11 mouse cellular contexts compared by ENCODE assay signal in the genomic region with DNA sequence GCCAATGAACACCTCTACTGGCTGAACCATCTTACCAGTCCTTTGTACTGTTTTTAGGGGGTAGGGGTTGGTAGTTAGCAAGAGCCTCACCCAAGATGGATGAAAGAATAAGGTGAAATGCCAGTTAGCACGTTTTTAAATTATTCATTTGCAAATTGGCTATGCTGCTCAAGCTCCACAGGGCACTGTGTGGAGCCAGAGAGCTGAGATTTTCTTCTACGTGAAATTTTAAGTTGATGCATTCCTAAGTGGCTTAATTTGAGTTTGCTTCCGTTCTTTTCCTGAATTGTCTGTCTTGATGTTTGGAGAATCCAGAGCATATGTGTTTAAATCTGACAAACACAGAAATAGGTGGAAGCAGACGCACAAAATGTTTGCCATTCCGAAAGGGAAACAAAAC. TPM values are rescaled to one million over a fixed set of nuclear protein-coding genes. Genes with fewer than 3 reads are reported as not detected.
DNase-seq lines count a peak whose midpoint lies in the region; ATAC-seq lines count a peak whose summit lies in the region.
"Had no signal": no experiment of that assay in that cellular context is flagged by ENCODE, and none has a peak within 500 bp of the region (broad histone marks: within the 10 kb centered on the region; RNA-seq: fewer than 3 reads in every experiment).

No protein-coding gene starts in this region.

- WGBS in forebrain, embryonic 13.5 days = 51% methylated on average over 5 of the region's 5 CpGs
- WGBS in forebrain, embryonic 10.5 days = 64% methylated on average over 5 of the region's 5 CpGs
- WGBS in kidney, embryonic 16.5 days = 48% methylated on average over 5 of the region's 5 CpGs
- WGBS in embryonic facial prominence, embryonic 14.5 days = 26% methylated on average over 5 of the region's 5 CpGs

- peak; percentile 30; the same call in 1 of the 2 replicates for ATAC-seq in forebrain, embryonic 13.5 days
- ATAC-seq in kidney, embryonic 16.5 days (ENCODE audit: low FRiP score, low TSS enrichment) = no peak
- ATAC-seq in embryonic facial prominence, embryonic 14.5 days (ENCODE audit: low read depth) = no peak
- ATAC-seq in erythroblast, adult 5-6 weeks (replicated peaks; ENCODE audit: low FRiP score, poor library complexity, severe bottlenecking) = no peak

- intact Hi-C loops in gastrocnemius, postnatal 14 days (cut with DNase I; ENCODE audit: low total_unique reads) = loop anchor here (5.0 kb wide), 1 partner anchor 413 kb away; no protein-coding TSS in a partner anchor

- DNase-seq in forebrain, embryonic 10.5 days (ENCODE audit: extremely low spot score, low spot score) = no peak
- peak; percentile 32 for DNase-seq in kidney, postnatal 14 days
- peak; percentile 84 for DNase-seq in 3T3-L1 (ENCODE audit: low read depth, low spot score)
- peak; percentile 79 for DNase-seq in embryonic facial prominence, embryonic 14.5 days (ENCODE audit: low spot score)
- no peak for DNase-seq in gastrocnemius, postnatal 14 days
- DNase-seq: right cerebral cortex, postnatal 25 days had no signal

- 0 out of 2 replicates have a peak, but pooled peaks cover 3% of the 10 kb centered on the region for H3K4me1 ChIP-seq in forebrain, embryonic 13.5 days
- peaks cover 16% of the 10 kb centered on the region for H3K4me1 ChIP-seq in forebrain, embryonic 10.5 days
- peaks cover 6% of the 10 kb centered on the region for H3K4me1 ChIP-seq in kidney, embryonic 16.5 days (ENCODE audit: insufficient read depth, low read length)
- H3K4me1 ChIP-seq in embryonic facial prominence, embryonic 14.5 days (ENCODE audit: control insufficient read depth, insufficient read depth, low read length) = peaks cover 15% of the 10 kb centered on the region
- H3K4me1 ChIP-seq: midbrain, embryonic 12.5 days had no signal

- H3K9ac ChIP-seq in forebrain, embryonic 13.5 days = no peak overlapping the region
- H3K9ac ChIP-seq in kidney, embryonic 16.5 days (replicated peaks; ENCODE audit: low read length) = no peak overlapping the region
- H3K9ac ChIP-seq in embryonic facial prominence, embryonic 14.5 days (ENCODE audit: low read depth, low read length) = no peak overlapping the region
- H3K9ac ChIP-seq: heart, embryonic 15.5 days; midbrain, embryonic 12.5 days had no signal

- H3K27me3 ChIP-seq in forebrain, embryonic 13.5 days = no peaks in the 10 kb centered on the region
- no peaks in the 10 kb centered on the region for H3K27me3 ChIP-seq in forebrain, embryonic 10.5 days (ENCODE audit: poor library complexity, severe bottlenecking)
- no peaks in the 10 kb centered on the region for H3K27me3 ChIP-seq in kidney, embryonic 16.5 days (ENCODE audit: insufficient read depth, low read length)
- H3K27me3 ChIP-seq in embryonic facial prominence, embryonic 14.5 days (replicated peaks; ENCODE audit: control insufficient read depth, insufficient read depth, low read length) = no peaks in the 10 kb centered on the region
- H3K27me3 ChIP-seq: heart, embryonic 15.5 days; midbrain, embryonic 12.5 days had no signal

- no peak overlapping the region for H3K4me3 ChIP-seq in forebrain, embryonic 13.5 days
- no peak overlapping the region for H3K4me3 ChIP-seq in forebrain, embryonic 10.5 days
- H3K4me3 ChIP-seq in kidney, embryonic 16.5 days (ENCODE audit: low read length) = no peak overlapping the region
- no peak overlapping the region for H3K4me3 ChIP-seq in embryonic facial prominence, embryonic 14.5 days (ENCODE audit: low read depth, low read length)
- H3K4me3 ChIP-seq: heart, embryonic 15.5 days; midbrain, embryonic 12.5 days had no signal

- H3K27ac ChIP-seq in forebrain, embryonic 13.5 days = no peak overlapping the region
- H3K27ac ChIP-seq in forebrain, embryonic 10.5 days = no peak overlapping the region
- H3K27ac ChIP-seq in kidney, embryonic 16.5 days (ENCODE audit: low read length) = no peak overlapping the region
- H3K27ac ChIP-seq in embryonic facial prominence, embryonic 14.5 days (replicated peaks; ENCODE audit: low read depth, low read length) = peak overlapping the region; percentile 70
- H3K27ac ChIP-seq: heart, embryonic 15.5 days; midbrain, embryonic 12.5 days had no signal

- H3K9me3 ChIP-seq in forebrain, embryonic 13.5 days (replicated peaks) = no peaks in the 10 kb centered on the region
- no peaks in the 10 kb centered on the region for H3K9me3 ChIP-seq in forebrain, embryonic 10.5 days
- H3K9me3 ChIP-seq in kidney, embryonic 16.5 days (ENCODE audit: low read length) = no peaks in the 10 kb centered on the region
- H3K9me3 ChIP-seq in embryonic facial prominence, embryonic 14.5 days (ENCODE audit: control insufficient read depth, low read length) = no peaks in the 10 kb centered on the region
- H3K9me3 ChIP-seq: heart, embryonic 15.5 days; midbrain, embryonic 12.5 days had no signal

- H3K4me2 ChIP-seq in forebrain, embryonic 13.5 days = no peak overlapping the region
- H3K4me2 ChIP-seq in kidney, embryonic 16.5 days (replicated peaks; ENCODE audit: low read depth, low read length) = no peak overlapping the region
- peak overlapping the region; percentile 39 for H3K4me2 ChIP-seq in embryonic facial prominence, embryonic 14.5 days (ENCODE audit: low read depth, low read length)
- H3K4me2 ChIP-seq: heart, embryonic 15.5 days; midbrain, embryonic 12.5 days had no signal

- no peaks in the 10 kb centered on the region for H3K36me3 ChIP-seq in forebrain, embryonic 13.5 days (ENCODE audit: poor library complexity, severe bottlenecking)
- H3K36me3 ChIP-seq in forebrain, embryonic 10.5 days (replicated peaks) = no peaks in the 10 kb centered on the region
- H3K36me3 ChIP-seq in kidney, embryonic 16.5 days (ENCODE audit: insufficient read depth, low read length) = no peaks in the 10 kb centered on the region
- no peaks in the 10 kb centered on the region for H3K36me3 ChIP-seq in embryonic facial prominence, embryonic 14.5 days (ENCODE audit: control insufficient read depth, insufficient read depth, low read length)
- H3K36me3 ChIP-seq: heart, embryonic 15.5 days; midbrain, embryonic 12.5 days had no signal

RNA-seq across cellular contexts. Expression of a gene that starts 38.6 kb away (rescaled TPM):
- 57.8 and 72.7 TPM in 2 replicates for polyA plus RNA-seq in forebrain, embryonic 13.5 days (2015; fragmentation: Nextera tagmentation; extraction: Ambion mirVana)
- polyA plus RNA-seq in forebrain, embryonic 10.5 days (2016; fragmentation: Nextera tagmentation; extraction: Ambion mirVana) = 54.6 and 68.6 TPM in 2 replicates
- 50.8 and 58.4 TPM in 2 replicates for polyA plus RNA-seq in kidney, embryonic 16.5 days (2015; fragmentation: Nextera tagmentation; extraction: Ambion mirVana)
- polyA plus RNA-seq in embryonic facial prominence, embryonic 14.5 days (2014; fragmentation: Nextera tagmentation; extraction: Ambion mirVana) = 46.5 and 48.7 TPM in 2 replicates
- 10 to 100 TPM; 42.7 to 53.8 TPM for total RNA-seq in gastrocnemius, postnatal 14 days (2021)
- 601 and 720 TPM in 2 replicates for total RNA-seq in erythroblast, adult 5-6 weeks (2015; ENCODE audit: low replicate concordance)
- total RNA-seq in erythroblast, adult 5-6 weeks (2017; ENCODE audit: low replicate concordance) = 1,621 and 2,086 TPM in 2 replicates

Comparison
In these comparisons a context has a peak if more than half of its experiments do, and no peak if none do; other contexts are left out.
1. DNase-seq: peak in kidney, postnatal 14 days (single experiment), 3T3-L1 (single experiment) and embryonic facial prominence, embryonic 14.5 days (single experiment); none in forebrain, embryonic 10.5 days (single experiment) and gastrocnemius, postnatal 14 days (single experiment).